In the genomic region with DNA sequence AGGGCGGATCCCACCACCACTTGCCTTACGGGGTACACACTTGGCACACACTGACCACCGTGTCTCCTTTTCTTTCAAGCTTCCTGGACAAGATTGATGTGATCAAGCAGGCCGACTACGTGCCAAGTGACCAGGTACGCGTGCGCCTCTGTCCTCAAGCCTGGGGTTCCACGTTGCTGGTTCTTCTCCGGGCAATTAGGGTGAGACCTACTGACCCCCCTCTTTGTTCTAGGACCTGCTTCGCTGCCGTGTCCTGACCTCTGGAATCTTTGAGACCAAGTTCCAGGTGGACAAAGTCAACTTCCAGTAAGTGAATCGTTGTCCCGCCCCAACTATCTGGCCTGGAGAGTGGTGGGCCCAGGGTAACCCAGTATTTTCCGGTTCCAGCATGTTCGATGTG, we compare ENCODE assay signal across 9 mouse cellular contexts. TPM values are rescaled to one million over a fixed set of nuclear protein-coding genes. Genes with fewer than 3 reads are reported as not detected.
DNase-seq lines count a peak whose midpoint lies in the region; ATAC-seq and TF ChIP-seq lines count a peak whose summit lies in the region.
"Had no signal": no experiment of that assay in that cellular context is flagged by ENCODE, and none has a peak within 500 bp of the region (broad histone marks: within the 10 kb centered on the region; RNA-seq: fewer than 3 reads in every experiment).

No protein-coding gene starts in this region.

- 97% methylated on average over 16 of the region's 16 CpGs for WGBS in embryonic facial prominence, embryonic 12.5 days
- 94% methylated on average over 16 of the region's 16 CpGs for WGBS in embryonic facial prominence, embryonic 10.5 days
- WGBS in thymus, adult 2 months = 90% methylated on average over 16 of the region's 16 CpGs

- no peak for TF ChIP-seq CTCF in thymus, adult 2 months (IDR thresholded peaks at IDR 0.05; ENCODE audit: borderline replicate concordance, control insufficient read depth, extremely low read depth, insufficient read depth, low read length, poor library complexity)

- peaks cover 42% of the 10 kb centered on the region for H3K36me3 ChIP-seq in embryonic facial prominence, embryonic 12.5 days
- H3K36me3 ChIP-seq in embryonic facial prominence, embryonic 10.5 days (replicated peaks) = peaks cover 77% of the 10 kb centered on the region
- peaks cover 35% of the 10 kb centered on the region for H3K36me3 ChIP-seq in thymus, adult 2 months (ENCODE audit: control insufficient read depth, insufficient read depth, low read length)

- peaks cover 36% of the 10 kb centered on the region for H3K4me1 ChIP-seq in embryonic facial prominence, embryonic 12.5 days
- peaks cover 32% of the 10 kb centered on the region for H3K4me1 ChIP-seq in embryonic facial prominence, embryonic 10.5 days
- peaks cover 13% of the 10 kb centered on the region for H3K4me1 ChIP-seq in thymus, adult 2 months (replicated peaks; ENCODE audit: control insufficient read depth, insufficient read depth, low read length)

- H3K4me3 ChIP-seq in embryonic facial prominence, embryonic 12.5 days = no peak overlapping the region
- no peak overlapping the region for H3K4me3 ChIP-seq in embryonic facial prominence, embryonic 10.5 days
- no peak overlapping the region for H3K4me3 ChIP-seq in thymus, adult 2 months (ENCODE audit: control insufficient read depth, insufficient read depth, low read length)

- H3K9me3 ChIP-seq in embryonic facial prominence, embryonic 12.5 days = no peaks in the 10 kb centered on the region
- H3K9me3 ChIP-seq in embryonic facial prominence, embryonic 10.5 days = peaks cover 4% of the 10 kb centered on the region; the same call in 1 of the 2 replicates

- H3K27me3 ChIP-seq in embryonic facial prominence, embryonic 12.5 days = no peaks in the 10 kb centered on the region
- no peaks in the 10 kb centered on the region for H3K27me3 ChIP-seq in embryonic facial prominence, embryonic 10.5 days (replicated peaks; ENCODE audit: low read depth, poor library complexity, severe bottlenecking)
- no peaks in the 10 kb centered on the region for H3K27me3 ChIP-seq in thymus, adult 2 months (ENCODE audit: control insufficient read depth, insufficient read depth, low read length)

- no peak for TF ChIP-seq POLR2A in thymus, adult 2 months (IDR thresholded peaks at IDR 0.05; ENCODE audit: control insufficient read depth, extremely low read depth, insufficient read depth, low read length, poor library complexity)

- H3K27ac ChIP-seq in embryonic facial prominence, embryonic 12.5 days = peak overlapping the region; percentile 24; the same call in 1 of the 2 replicates
- H3K27ac ChIP-seq in embryonic facial prominence, embryonic 10.5 days (replicated peaks) = no peak overlapping the region
- H3K27ac ChIP-seq in thymus, adult 2 months (ENCODE audit: control insufficient read depth, insufficient read depth, low read length) = 0 out of 2 replicates have a peak overlapping the region, but pooled peaks have one; percentile 41

- no peak overlapping the region for H3K4me2 ChIP-seq in embryonic facial prominence, embryonic 12.5 days (replicated peaks)

- no peak for DNase-seq in embryonic facial prominence, embryonic 10.5 days (ENCODE audit: low spot score)
- peak; percentile 26 for DNase-seq in kidney, adult 9 months
- no peak for DNase-seq in kidney, postnatal 36 days
- no peak for DNase-seq in thymus, adult 2 months
- no peak for DNase-seq in thymus, postnatal 14 days
- DNase-seq in frontal cortex, postnatal 14 days (ENCODE audit: low spot score in 2 of 2) = no peak
- DNase-seq in cerebellum, postnatal 10 days = no peak
- DNase-seq: gastrocnemius, postnatal 25 days had no signal

- no peak for ATAC-seq in embryonic facial prominence, embryonic 12.5 days (ENCODE audit: insufficient number of reproducible peaks, insufficient read depth, low FRiP score, low TSS enrichment)

- no peak overlapping the region for H3K9ac ChIP-seq in embryonic facial prominence, embryonic 12.5 days

RNA-seq across cellular contexts. Expression of gene Gm20721, which starts 1.5 kb away (rescaled TPM):
- 17.3 and 19.9 TPM in 2 replicates for polyA plus RNA-seq in embryonic facial prominence, embryonic 12.5 days (2016; fragmentation: Nextera tagmentation; extraction: Ambion mirVana)
- polyA plus RNA-seq in embryonic facial prominence, embryonic 10.5 days (2016; fragmentation: Nextera tagmentation; extraction: Ambion mirVana) = 11.9 and 14.6 TPM in 2 replicates
- 0.07 and 0.14 TPM in 2 replicates for polyA plus RNA-seq in thymus, adult 2 months (2012; rRNA removed)

Comparison
In these comparisons a context has a peak if more than half of its experiments do, and no peak if none do; other contexts are left out.
1. RNA of gene Gm20721, which starts 1.5 kb away (polyA plus RNA-seq): 17.3 to 19.9 TPM in embryonic facial prominence, embryonic 12.5 days and 11.9 to 14.6 TPM in embryonic facial prominence, embryonic 10.5 days; 0.07 to 0.14 TPM in thymus, adult 2 months; every median in the first group is over 10 times any median in the second.